Mouse (Mus musculus) cerebellum, postnatal 25 days (tissue): Measurements from ENCODE around the gene Tcf7l1.

Source experiments
- DNase-seq, 2 experiments: peaks; one replicate each; pipeline ENCODE4 v3.0.0; 2021; ENCODE audit warnings: mixed read lengths in 2 of 2

The Tcf7l1 gene

GRCm38 (mm10) chr6:72694791-72695204 is 94.3 kb downstream of the Tcf7l1 start:
- no peak for DNase-seq

DNA sequence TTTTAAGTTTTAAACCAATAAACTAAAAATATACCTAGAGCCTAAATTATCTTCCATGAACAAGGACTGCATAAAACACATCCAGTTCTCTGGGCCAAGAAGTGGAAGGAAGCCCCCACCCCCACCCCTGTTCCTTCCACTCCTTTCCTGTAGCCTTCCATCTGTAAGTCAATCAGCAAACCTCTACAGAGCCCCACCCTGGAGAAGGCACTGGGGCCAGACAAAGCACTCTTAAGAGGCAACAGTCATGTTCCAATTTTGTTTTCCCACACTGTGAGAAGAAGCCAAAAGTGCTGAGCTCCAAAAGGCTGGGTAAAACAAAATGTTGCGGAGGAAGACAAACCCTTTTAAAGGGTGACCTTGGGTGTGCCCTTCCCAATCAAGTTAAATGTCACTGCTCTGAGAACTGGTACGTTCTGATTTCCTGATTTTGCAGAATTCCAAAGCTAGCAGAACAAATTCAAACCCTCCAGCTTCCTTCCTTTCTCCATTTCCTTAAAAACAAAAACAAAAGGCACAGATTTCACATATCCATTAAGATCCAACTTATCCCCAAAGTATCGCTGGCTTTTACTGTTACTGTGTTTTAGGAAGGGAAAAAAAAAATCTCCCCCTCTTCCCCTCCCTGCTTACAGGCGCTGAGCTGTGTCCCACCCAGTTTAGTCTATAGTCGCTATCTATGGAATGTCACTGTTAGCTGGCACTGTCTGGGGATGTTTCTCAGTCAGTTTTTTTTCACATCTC is 94.8 kb downstream of the Tcf7l1 start:
- no peak for DNase-seq

GRCm38 (mm10) chr6:72692469-72692868 is 96.6 kb downstream of the Tcf7l1 start:
- DNase-seq = no peak

DNA sequence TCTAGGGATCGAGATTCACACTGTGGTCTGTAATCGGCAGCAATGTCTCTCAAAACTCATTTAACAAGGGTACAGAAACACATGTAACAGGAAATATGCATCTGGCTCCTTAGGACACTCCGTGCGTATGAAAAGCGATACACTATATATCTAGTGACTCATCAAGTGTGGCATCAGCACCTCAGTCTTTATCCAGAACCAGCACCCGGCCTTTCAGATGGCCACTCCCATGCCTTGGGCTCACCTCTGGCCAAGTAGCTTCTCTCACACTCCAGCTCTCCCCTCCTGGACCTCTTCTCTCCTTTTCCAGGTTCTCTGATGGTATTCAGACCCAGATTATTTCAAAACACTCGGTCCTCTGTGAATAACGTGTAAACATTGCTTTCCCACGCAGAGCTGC is 97.5 kb downstream of the Tcf7l1 start:
- no peak for DNase-seq

DNA sequence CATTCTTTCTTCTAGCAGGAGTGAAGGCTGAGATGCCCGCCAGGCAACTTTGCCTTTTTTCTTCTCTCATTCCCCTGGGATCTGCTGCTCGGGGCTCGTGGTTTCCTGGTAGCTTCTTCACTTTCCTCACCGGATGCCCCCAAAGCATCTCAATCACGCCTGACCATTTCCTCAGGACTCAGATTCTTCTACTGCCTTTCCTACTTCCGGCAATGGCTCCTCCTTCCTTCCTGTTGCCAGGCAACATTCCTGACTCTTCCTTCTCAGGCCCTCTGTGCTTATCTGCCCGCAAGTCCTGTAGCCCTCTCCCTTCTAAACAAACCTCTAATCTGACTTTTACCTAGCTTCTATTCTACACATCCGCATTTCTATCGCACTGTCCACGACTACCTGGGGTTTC is 98.5 kb downstream of the Tcf7l1 start:
- no peak for DNase-seq

DNA sequence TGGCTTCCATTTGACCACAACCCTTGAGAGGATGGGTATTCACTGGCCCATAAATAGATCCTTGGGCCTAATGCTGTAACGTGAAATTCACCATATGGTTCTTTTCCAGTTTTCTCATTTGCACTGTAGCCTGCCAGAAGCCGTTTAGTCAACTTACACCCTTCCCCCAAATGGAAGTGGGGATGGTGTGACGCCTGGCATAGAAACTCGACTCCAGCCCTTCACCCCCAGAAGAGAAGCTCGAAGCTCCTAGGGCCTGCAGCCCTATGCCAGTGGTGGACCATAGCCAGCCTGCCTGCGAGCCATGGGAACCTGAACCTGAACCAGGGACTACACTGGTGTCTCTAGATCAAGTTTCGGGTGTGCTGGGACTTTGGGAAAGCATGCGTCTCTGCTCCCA is 99.1 kb downstream of the Tcf7l1 start:
- no peak for DNase-seq

- DNase-seq = no peak
Measured at GRCm38 (mm10) chr6:72689046-72689445, 100.0 kb downstream of the Tcf7l1 start.

DNA sequence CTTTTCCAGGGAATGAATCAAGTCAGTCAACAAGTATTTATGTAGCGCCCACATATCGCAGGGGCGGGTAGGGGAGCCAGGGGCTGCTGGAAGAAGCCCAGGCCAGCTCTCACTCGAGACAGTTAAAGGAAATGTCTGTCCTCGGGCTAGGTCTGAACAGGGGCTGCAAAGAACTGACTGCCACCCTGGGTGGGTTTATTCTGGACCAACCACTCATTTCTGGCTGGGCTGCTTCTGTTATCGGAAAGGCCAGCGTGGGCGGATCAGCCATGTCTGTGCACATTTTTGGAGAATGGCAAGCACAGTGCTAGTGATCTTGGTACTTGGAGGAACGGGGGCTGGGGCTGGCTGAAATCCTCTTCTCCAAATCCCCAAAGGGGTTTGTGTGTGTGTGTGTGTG is 103.9 kb downstream of the Tcf7l1 start:
- DNase-seq = no peak

DNA sequence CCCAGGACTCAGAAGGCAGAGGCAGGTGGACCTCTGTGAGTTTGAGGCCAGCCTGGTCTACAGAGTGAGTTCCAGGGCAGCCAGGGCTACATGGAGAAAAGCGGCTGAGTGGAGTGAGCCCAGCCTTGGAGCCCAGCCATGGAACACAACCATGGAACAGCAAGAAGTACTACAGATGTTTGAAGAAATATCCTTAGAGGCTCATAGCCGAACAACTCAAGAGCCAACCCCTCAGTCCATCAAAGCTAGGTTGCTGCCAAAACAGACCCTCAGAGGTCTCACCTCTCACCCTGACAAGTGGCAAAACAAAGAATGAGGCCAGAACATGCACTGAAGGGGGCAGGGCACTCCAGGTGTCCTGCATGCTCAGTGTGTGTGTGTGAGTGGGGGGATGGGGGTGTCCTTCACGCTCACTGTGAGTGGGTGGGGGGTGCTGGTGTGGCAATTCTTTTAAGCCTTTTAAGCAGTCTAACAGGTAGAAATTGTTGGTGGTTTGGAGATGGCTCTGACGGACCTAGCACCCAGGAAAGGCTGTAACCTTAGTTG is 104.7 kb downstream of the Tcf7l1 start:
- DNase-seq = no peak

GRCm38 (mm10) chr6:72682238-72682637 is 106.8 kb downstream of the Tcf7l1 start:
- no peak for DNase-seq

DNA sequence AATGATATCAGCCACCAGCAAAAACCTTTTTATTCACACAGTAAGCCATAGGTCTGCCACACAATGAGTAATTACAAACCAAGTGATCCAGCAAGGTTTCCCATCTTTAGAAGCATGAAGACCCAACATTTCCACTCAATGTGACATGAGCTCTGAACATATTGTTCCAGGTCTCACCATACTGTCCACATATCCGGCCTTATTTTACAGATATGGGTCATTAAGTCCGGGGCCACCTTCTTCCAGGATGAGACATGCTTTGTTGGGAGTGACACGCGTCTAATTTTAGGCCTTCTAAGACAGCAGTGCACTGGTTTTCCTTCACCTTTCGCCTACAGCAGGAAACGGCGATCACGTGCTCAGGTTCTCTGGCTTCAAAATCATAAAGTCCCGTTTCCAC is 108.1 kb downstream of the Tcf7l1 start:
- DNase-seq = no peak

GRCm38 (mm10) chr6:72678631-72679030 is 110.4 kb downstream of the Tcf7l1 start:
- peak in 1 of 2 experiments; percentile 17 for DNase-seq

DNA sequence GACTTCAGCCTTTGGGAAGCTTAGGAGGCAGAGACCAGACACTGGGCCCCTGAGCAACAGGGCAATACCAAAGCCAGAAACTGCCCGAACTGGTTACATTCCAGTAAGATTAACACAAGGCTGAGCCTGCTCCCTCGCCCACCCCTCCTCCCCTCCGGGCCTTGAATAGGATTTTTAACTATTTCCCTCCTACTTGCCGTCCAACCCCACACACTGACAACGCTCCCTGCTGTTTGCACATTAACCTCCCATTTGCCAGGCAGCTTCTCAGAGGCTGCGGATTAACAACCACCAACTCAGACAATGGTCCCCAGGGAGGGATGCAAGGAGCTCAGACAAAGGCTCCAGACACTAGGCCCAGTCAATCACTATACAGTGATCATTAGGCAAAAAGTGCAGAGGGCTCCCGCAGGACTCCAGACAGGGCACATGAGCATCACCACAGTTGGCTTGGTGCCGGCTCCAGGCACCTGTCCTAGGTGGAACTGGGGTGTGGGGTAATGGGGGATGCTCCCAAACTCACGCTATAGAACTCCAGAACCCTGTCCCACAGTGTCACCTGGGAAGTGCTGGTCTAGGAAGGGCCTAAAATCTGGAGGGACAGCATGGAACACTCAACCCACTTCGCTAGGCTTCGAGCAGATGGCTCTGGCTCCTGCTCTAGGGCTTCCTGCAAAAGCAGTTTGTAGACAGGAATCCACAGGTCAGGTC is 111.4 kb downstream of the Tcf7l1 start:
- no peak for DNase-seq

DNA sequence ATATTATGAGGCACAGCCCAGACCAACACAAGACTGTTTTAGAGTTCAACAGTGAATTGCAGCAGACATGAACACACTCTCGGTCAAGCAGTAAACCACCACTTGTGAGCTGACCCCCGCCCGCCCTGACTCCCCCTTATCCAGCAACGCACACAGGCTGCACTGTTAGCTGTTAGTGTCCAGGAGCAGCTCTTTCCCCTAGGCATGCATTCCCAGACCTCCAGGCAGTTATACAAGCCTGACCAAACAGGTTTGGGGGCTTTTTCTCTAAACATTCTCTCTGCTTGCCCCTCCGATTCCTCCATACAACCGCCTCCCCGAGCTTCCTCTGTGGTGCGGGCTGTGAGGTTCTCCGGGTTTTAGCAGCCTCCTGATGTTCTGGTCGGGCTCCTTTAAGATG is 112.0 kb downstream of the Tcf7l1 start:
- DNase-seq = no peak

DNA sequence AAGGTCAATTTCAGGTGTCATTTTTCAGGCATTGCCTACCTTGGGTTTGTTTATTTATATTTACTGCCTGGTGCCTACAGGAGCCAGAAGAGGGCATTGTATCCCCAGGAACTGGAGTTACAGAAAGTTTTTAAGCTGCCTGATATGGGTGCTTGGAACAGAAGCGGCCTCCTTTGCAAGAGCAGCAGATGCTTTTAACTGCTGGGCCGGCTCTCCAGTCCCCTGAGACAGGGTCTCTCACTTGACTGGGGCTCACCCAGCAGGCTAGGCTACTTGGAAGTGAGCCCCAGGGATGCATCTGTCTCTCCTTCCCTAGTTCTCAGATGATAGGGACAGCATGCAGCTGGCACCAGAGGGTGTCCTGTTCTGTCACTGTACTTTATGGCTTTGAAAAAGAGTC is 112.7 kb downstream of the Tcf7l1 start:
- DNase-seq = no peak

DNA sequence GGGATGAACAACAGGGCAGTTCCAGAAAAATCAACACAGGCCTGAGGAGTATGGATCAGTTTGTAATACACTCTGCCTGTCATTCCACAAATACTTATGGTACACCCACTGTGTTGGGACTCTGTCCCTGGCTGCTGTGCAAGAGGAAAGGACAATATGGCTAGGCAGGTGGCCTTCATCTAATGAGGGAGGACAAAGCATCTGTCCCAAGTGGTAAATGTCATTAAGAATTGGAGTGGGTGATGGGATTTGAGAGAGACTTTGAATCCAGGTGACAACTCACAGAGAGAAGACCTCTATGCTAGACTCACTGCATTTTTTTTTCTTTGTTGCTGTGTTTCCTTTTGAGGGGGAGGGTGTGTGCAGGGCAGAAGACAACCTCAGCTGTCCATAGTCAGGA is 115.3 kb downstream of the Tcf7l1 start:
- no peak for DNase-seq

DNA sequence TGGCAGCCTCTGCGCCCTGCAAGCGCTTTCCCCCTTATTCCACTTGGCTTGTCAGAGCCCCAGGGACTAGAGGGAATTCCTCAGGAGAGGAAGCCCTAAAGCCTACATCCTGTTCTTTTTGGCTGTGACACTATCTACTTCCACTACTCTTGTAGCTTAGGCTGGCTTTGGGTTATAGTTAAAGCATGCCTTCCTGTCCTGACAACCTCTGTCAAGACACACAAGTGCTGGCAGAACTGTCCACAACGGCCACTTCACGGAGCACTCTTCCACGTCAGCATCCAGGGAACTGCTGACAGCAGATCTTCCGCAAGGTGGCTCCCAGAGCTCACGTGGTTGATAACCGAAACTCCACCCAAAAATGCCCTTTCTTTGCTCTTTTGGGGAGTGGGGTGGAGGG is 117.9 kb downstream of the Tcf7l1 start:
- no peak for DNase-seq

DNA sequence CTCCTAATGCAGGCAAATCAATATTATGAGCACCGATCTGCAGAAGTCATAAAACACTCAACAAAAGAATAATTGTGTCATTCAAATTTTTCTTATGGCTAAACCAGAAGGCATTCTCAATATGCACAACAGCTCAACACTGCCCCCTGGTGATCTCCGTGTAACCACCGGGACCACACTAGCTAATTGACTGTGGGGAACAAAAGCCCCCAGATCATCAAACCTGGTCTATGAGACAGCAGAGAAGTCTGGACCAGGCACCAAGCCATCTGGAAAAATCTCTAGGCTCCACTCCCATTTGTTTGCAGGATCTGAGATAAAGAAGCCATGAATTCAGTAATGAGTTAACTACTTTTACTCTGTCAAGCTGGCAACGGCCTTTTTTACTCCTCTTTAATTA is 122.0 kb downstream of the Tcf7l1 start:
- DNase-seq = peak; percentile 19 to 60

DNA sequence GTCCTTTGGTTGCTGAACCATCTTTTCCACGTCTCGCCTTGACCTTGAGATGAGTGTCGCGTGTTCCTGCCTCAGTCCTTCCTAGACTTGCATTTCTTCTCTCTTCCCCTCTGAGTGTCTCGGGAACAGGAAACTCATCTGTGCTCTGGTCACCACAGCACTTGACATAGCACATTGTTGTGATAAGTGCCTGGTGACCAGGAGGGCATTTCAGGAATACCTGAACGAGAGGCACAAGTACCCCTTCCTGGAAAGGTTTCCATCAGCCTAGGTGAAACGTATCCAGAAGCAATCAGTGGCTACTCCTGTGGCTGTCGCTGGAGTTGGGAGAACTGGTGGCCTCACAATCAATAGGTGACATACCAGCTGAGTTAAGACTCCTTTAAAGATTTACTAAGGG is 124.8 kb downstream of the Tcf7l1 start:
- no peak for DNase-seq

DNA sequence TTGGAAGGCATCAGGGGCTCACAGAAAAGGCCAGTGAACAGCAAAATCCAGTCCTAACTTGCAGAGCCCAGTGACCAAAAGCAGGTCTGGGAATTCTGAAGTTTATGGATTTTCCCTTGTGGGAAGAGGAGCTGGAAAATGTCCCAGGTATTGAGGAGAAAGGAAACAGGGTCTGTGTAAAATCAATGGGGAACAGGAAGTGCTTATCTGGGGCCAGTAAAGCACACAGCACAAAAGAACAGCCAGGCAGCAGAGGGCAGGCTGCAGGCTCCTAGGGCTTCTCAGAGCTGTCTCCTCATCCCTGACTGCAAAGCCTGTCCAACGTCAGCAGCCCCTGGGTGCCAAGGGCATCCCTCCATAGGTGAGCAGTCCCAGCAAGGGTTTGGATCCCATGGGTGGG is 126.1 kb downstream of the Tcf7l1 start:
- DNase-seq = no peak

- DNase-seq = peak in 1 of 2 experiments; percentile 16
Measured at GRCm38 (mm10) chr6:72660391-72660720, 128.7 kb downstream of the Tcf7l1 start.

GRCm38 (mm10) chr6:72659717-72660390 is 129.2 kb downstream of the Tcf7l1 start:
- no peak for DNase-seq

DNA sequence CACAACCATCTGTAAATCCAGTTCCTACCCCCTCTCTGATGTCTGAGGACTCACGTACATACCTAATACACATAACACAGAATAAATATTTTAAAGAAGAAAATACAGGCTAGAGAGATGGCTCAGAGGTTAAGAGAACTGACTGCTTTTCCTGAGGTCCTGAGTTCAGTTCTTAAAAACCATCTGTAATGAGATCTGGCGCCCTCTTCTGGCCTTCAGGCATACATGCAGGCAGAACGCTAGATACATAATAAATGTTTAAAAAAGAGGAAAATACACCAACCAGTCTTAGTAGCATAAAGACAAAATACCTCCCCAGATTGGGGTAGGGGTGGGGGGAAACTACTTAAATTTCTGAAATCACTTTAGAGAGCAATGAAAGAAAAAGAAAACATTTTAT is 131.0 kb downstream of the Tcf7l1 start:
- DNase-seq = no peak

DNA sequence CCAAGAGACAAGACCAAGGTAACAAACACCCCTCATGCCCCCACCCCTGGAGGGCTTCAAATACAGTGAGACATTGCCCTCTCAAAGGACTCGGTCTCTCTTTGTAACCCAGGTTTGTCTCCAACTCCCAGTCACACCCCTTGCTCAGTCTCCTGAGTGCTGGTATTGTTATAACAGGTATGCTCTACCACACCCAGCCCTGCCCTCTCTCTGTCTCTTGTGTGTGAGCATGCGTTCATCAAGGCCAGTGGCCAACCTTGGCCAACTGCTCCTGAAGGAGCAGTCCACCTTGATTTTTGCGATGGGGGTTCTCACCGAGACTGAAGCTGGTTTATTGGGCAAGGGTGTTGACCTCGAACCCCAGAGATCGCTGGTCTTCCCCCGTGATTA is 133.0 kb downstream of the Tcf7l1 start:
- no peak for DNase-seq
